Mouse (Mus musculus) lung, embryonic 16.5 days (tissue): ENCODE measurements around the gene Lgi2. TPM values are rescaled to one million over a fixed set of nuclear protein-coding genes. Genes with fewer than 3 reads are reported as not detected.

Source experiments
- ATAC-seq: fragments of 200-750 bp; cut with Nextera tagmentation; 2 replicates; pipeline ENCODE4 v1.8.0; 2017; ENCODE audit warnings: low read depth, mild to moderate bottlenecking, moderate library complexity
- H3K27ac ChIP-seq: fragments of 300-500 bp; sonication (generic); 2 replicates; pipeline ENCODE4 v1.5.1; 2014; ENCODE audit warnings: mild to moderate bottlenecking, control low read depth, low read length
- H3K27me3 ChIP-seq: fragments of 300-500 bp; sonication (generic); 2 replicates; pipeline ENCODE4 v1.6.1; 2014; ENCODE audit warnings: low read depth, low read length, mixed read lengths; ENCODE audit not compliant: control insufficient read depth, insufficient read depth
- H3K36me3 ChIP-seq: fragments of 300-500 bp; sonication (generic); 2 replicates; pipeline ENCODE4 v1.6.1; 2014; ENCODE audit warnings: low read length; ENCODE audit not compliant: control insufficient read depth, insufficient read depth
- H3K4me1 ChIP-seq: fragments of 300-500 bp; sonication (generic); replicated peaks from 2 replicates; pipeline ENCODE4 v1.6.1; 2014; ENCODE audit warnings: low read length, mixed read lengths; ENCODE audit not compliant: control insufficient read depth, insufficient read depth
- H3K4me2 ChIP-seq: fragments of 300-500 bp; sonication (generic); 2 replicates; pipeline ENCODE4 v1.6.1; 2014; ENCODE audit warnings: low read depth, low read length, control low read depth
- H3K4me3 ChIP-seq: fragments of 300-500 bp; sonication (generic); 2 replicates; pipeline ENCODE4 v1.5.1; 2014; ENCODE audit warnings: mild to moderate bottlenecking, low read length, control low read depth
- H3K9ac ChIP-seq: fragments of 300-500 bp; sonication (generic); 2 replicates; pipeline ENCODE4 v1.6.1; 2014; ENCODE audit warnings: low read length, control low read depth
- H3K9me3 ChIP-seq: fragments of 300-500 bp; sonication (generic); 2 replicates; pipeline ENCODE4 v1.6.1; 2016; ENCODE audit warnings: low read length; ENCODE audit not compliant: control insufficient read depth
- WGBS: fragments of 180-500 bp; shearing (Covaris S2); extraction: QIAGEN DNeasy Blood & Tissue Kit; methylation state at CpG from one replicate; pipeline ENCODE4 v1.1.7; 2014; 5-methylcytosine and 5-hydroxymethylcytosine counted together
- polyA plus RNA-seq: library from polyadenylated mRNA; unstranded; fragments of >200 nt; fragmentation: Nextera tagmentation; extraction: Ambion mirVana; gene quantifications from 2 replicates; pipeline ENCODE4 v1.2.1, GENCODE M21; 2015

Gene Lgi2
- polyA plus RNA-seq, 1 experiment from 2014 or later, result 1.4 TPM

- Histone ChIP-seq H3K4me1 (no peaks in the 10 kb centered on the region), H3K27ac (no peak overlapping the region), H3K4me3 (no peak overlapping the region), H3K4me2 (peak overlapping the region; percentile 19), H3K9me3 (no peaks in the 10 kb centered on the region), H3K27me3 (no peaks in the 10 kb centered on the region), H3K9ac (no peak overlapping the region), H3K36me3 (no peaks in the 10 kb centered on the region)
- no peak for ATAC-seq
- WGBS, result 34% methylated on average over 12 of the region's 14 CpGs
These were observed 70.6 kb downstream of the Lgi2 start for GRCm38 (mm10) chr5:52495671-52496070.

- H3K9ac ChIP-seq, result no peak overlapping the region
- 78% methylated on average over 6 of the region's 6 CpGs for WGBS
- H3K4me2 ChIP-seq, result no peak overlapping the region
- H3K27ac ChIP-seq, result no peak overlapping the region
- no peaks in the 10 kb centered on the region for H3K9me3 ChIP-seq
- 0 out of 2 replicates have a peak, but pooled peaks cover 2% of the 10 kb centered on the region for H3K4me1 ChIP-seq
- ATAC-seq, result no peak
- H3K36me3 ChIP-seq, result no peaks in the 10 kb centered on the region
- H3K4me3 ChIP-seq, result no peak overlapping the region
- no peaks in the 10 kb centered on the region for H3K27me3 ChIP-seq
These were observed 74.8 kb downstream of the Lgi2 start for GRCm38 (mm10) chr5:52491496-52491895.

GRCm38 (mm10) chr5:52487559-52488430, 78.5 kb downstream of the Lgi2 start:
- Histone ChIP-seq H3K9me3 (no peaks in the 10 kb centered on the region), H3K36me3 (no peaks in the 10 kb centered on the region), H3K4me1 (0 out of 2 replicates have a peak, but pooled peaks cover 2% of the 10 kb centered on the region), H3K4me2 (no peak overlapping the region), H3K27me3 (no peaks in the 10 kb centered on the region), H3K4me3 (no peak overlapping the region), H3K27ac (no peak overlapping the region), H3K9ac (no peak overlapping the region)
- no peak for ATAC-seq
- 50% methylated on average over 13 of the region's 13 CpGs for WGBS

Other genes starting within 250 kb of the Lgi2 start
- 0.97 and 1.4 TPM in 2 replicates for gene Sod3, start 202.7 kb downstream of the Lgi2 start, polyA plus RNA-seq
- gene Ccdc149, start 94.9 kb downstream of the Lgi2 start, polyA plus RNA-seq, result 2.7 and 3.7 TPM in 2 replicates
- 9.7 and 10.2 TPM in 2 replicates for gene Sepsecs, start 103.2 kb upstream of the Lgi2 start, polyA plus RNA-seq
- 38.9 and 42.6 TPM in 2 replicates for gene Pi4k2b, start 175.1 kb upstream of the Lgi2 start, polyA plus RNA-seq
- 14.1 and 16.2 TPM in 2 replicates for gene Zcchc4, start 208.9 kb upstream of the Lgi2 start, polyA plus RNA-seq